Mouse (Mus musculus) heart, postnatal 0 days (tissue): Measurements from ENCODE around the gene Hipk2. TPM values are rescaled to one million over a fixed set of nuclear protein-coding genes. Genes with fewer than 3 reads are reported as not detected.

Source experiments
- ATAC-seq: fragments of 200-750 bp; cut with Nextera tagmentation; 2 replicates; pipeline ENCODE4 v1.8.0; 2017; ENCODE audit warnings: low read depth, moderate number of reproducible peaks, moderate library complexity; ENCODE audit not compliant: insufficient read depth
- DNase-seq: peaks from one replicate; pipeline ENCODE4 v3.0.0-alpha.2; 2016; ENCODE audit warnings: low spot score
- H3K27ac ChIP-seq: fragments of 300-500 bp; sonication (generic); 2 replicates; pipeline ENCODE4 v1.5.1; 2014; ENCODE audit warnings: low read depth, mild to moderate bottlenecking
- H3K27me3 ChIP-seq: fragments of 300-500 bp; sonication (generic); 2 replicates; pipeline ENCODE4 v1.6.1; 2014; ENCODE audit warnings: low read length, mixed read lengths; ENCODE audit not compliant: control insufficient read depth, insufficient read depth
- H3K36me3 ChIP-seq: fragments of 300-500 bp; sonication (generic); replicated peaks from 2 replicates; pipeline ENCODE4 v1.6.1; 2014; ENCODE audit warnings: low read length, mixed read lengths; ENCODE audit not compliant: control insufficient read depth, insufficient read depth
- H3K4me1 ChIP-seq: fragments of 300-500 bp; sonication (generic); 2 replicates; pipeline ENCODE4 v1.6.1; 2014; ENCODE audit warnings: antibody characterized with exemption; ENCODE audit not compliant: control insufficient read depth, insufficient read depth
- H3K4me2 ChIP-seq: fragments of 300-500 bp; sonication (generic); 2 replicates; pipeline ENCODE4 v1.6.1; 2014; ENCODE audit warnings: low read depth, mild to moderate bottlenecking, low read length, moderate library complexity
- H3K4me3 ChIP-seq: fragments of 300-500 bp; sonication (generic); 2 replicates; pipeline ENCODE4 v1.5.1; 2014; ENCODE audit warnings: low read depth, low read length
- H3K9ac ChIP-seq: fragments of 300-500 bp; sonication (generic); replicated peaks from 2 replicates; pipeline ENCODE4 v1.6.1; 2014; ENCODE audit warnings: low read depth, low read length, mixed read lengths
- H3K9me3 ChIP-seq: fragments of 300-500 bp; sonication (generic); replicated peaks from 2 replicates; pipeline ENCODE4 v1.6.1; 2016; ENCODE audit warnings: low read length; ENCODE audit not compliant: control insufficient read depth
- CTCF ChIP-seq: IDR thresholded peaks from 2 replicates; pipeline ENCODE4 v1.5.1; 2016; ENCODE audit warnings: antibody characterized with exemption, control low read depth, low read depth
- EP300 ChIP-seq: IDR thresholded peaks from 2 replicates; pipeline ENCODE4 v1.6.1; 2016; ENCODE audit warnings: antibody characterized with exemption, low read depth
- WGBS: fragments of 180-500 bp; shearing (Covaris S2); extraction: QIAGEN DNeasy Blood & Tissue Kit; methylation state at CpG from one replicate; pipeline ENCODE4 v1.1.7; 2014; 5-methylcytosine and 5-hydroxymethylcytosine counted together
- polyA plus RNA-seq: library from polyadenylated mRNA; unstranded; fragments of >200 nt; fragmentation: Nextera tagmentation; extraction: Ambion mirVana; gene quantifications from 2 replicates; pipeline ENCODE4 v1.2.1, GENCODE M21; 2015
- total RNA-seq: library from RNA; depleted of rRNA; stranded (reverse); fragments of >200 nt; gene quantifications from 2 replicates; pipeline ENCODE4 v1.2.3, GENCODE M21; 2014; ENCODE audit warnings: low replicate concordance

Gene Hipk2
- total and polyA plus RNA-seq, 2 experiments from 2014 or later: 9.8 to 45.0 TPM

GRCm38 (mm10) chr6:38871051-38871450 lies 4.9 kb downstream of the Hipk2 start:
- no peak for TF ChIP-seq CTCF
- TF ChIP-seq EP300: no peak
- ATAC-seq (no peak), DNase-seq (no peak)
- H3K36me3 ChIP-seq: no peaks in the 10 kb centered on the region; the same call in 1 of the 2 replicates
- WGBS: 64% methylated on average over 7 of the region's 7 CpGs
- no peak overlapping the region for H3K4me2 ChIP-seq
- H3K27me3 ChIP-seq: no peaks in the 10 kb centered on the region
- no peak overlapping the region for H3K9ac ChIP-seq
- no peaks in the 10 kb centered on the region for H3K9me3 ChIP-seq
- peaks cover 6% of the 10 kb centered on the region for H3K4me1 ChIP-seq
- H3K4me3 ChIP-seq: no peak overlapping the region
- no peak overlapping the region for H3K27ac ChIP-seq

DNA sequence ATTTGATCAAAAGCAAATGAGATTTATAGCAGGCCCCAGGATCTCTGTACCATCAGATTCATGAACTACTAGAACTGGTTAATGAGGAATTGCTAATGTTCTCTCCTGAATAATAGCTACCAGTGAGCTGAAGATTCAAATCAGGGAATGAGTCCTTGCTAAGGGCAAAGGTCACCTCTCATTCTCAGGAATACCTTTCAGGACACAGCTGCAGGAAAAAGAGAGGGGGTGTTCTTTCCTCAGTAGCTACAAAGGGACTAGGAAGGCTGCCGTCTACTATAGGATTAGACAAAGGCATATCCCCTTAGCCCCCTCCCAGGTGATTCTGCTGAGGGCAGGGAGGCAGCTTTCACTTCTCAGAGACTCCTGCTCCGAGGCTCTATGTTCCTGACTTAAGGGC lies 5.9 kb downstream of the Hipk2 start:
- Histone ChIP-seq H3K4me3 (no peak overlapping the region), H3K4me1 (peaks cover 8% of the 10 kb centered on the region)

DNA sequence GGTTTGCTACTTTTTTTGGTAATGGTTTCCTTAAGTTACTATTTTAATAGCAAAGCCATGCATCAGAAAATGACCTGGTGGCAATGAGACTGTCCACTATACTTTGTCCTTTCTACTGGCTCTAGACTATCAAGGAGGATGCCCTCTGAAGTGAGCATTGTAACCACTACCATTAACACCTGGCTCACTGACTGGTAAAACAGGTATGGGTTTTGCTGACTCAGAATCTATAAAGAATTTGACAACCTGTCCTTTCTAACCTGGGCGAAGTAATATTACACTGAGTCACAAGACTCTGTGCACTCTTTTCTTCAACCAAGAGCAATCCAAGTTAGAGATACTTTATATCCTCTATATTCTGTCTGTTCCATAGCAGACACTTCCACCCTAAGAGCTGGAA lies 7.0 kb downstream of the Hipk2 start:
- H3K27me3 ChIP-seq: no peaks in the 10 kb centered on the region
- ATAC-seq (no peak), DNase-seq (no peak)
- TF ChIP-seq CTCF (no peak), EP300 (no peak)
- WGBS: 92% methylated on average over 1 of the region's 1 CpGs
- H3K4me3 ChIP-seq: no peak overlapping the region
- no peak overlapping the region for H3K9ac ChIP-seq
- H3K27ac ChIP-seq: no peak overlapping the region
- H3K4me2 ChIP-seq: no peak overlapping the region
- H3K4me1 ChIP-seq: peaks cover 10% of the 10 kb centered on the region
- no peaks in the 10 kb centered on the region for H3K9me3 ChIP-seq
- H3K36me3 ChIP-seq: no peaks in the 10 kb centered on the region; the same call in 1 of the 2 replicates

More for the DNA sequence above, 5.9 kb downstream of the Hipk2 start:
- WGBS: 68% methylated on average over 2 of the region's 2 CpGs
- DNase-seq (no peak), ATAC-seq (no peak)
- Histone ChIP-seq H3K9ac (no peak overlapping the region), H3K36me3 (no peaks in the 10 kb centered on the region; the same call in 1 of the 2 replicates), H3K4me2 (no peak overlapping the region), H3K27me3 (no peaks in the 10 kb centered on the region), H3K9me3 (no peaks in the 10 kb centered on the region), H3K27ac (no peak overlapping the region)
- no peak for TF ChIP-seq CTCF
- no peak for TF ChIP-seq EP300

DNA sequence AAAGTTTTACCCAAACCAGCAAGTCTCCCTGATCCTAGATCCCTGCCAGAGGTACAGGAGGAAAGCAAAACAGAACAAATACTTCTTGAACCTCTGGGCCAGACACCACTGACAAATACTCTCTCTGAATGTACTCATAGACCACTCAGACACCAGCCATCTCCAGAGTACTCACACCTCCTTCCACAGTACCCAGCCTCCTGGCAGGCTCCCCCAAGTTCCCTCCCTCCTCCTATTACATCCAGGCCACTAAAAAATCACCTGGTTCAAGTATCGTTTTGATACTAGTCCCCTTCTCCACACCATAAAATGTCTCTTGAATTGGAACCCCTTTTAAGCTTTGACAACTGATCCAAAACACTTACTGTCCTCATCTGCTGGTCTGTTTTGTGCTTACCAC lies 8.7 kb downstream of the Hipk2 start:
- ATAC-seq: no peak
- Histone ChIP-seq H3K27me3 (no peaks in the 10 kb centered on the region), H3K4me2 (no peak overlapping the region), H3K36me3 (no peaks in the 10 kb centered on the region; the same call in 1 of the 2 replicates), H3K27ac (no peak overlapping the region), H3K4me3 (no peak overlapping the region), H3K9ac (no peak overlapping the region), H3K4me1 (peaks cover 10% of the 10 kb centered on the region), H3K9me3 (no peaks in the 10 kb centered on the region)
- no peak for DNase-seq
- TF ChIP-seq CTCF (no peak), EP300 (no peak)
- 60% methylated on average over 1 of the region's 1 CpGs for WGBS

DNA sequence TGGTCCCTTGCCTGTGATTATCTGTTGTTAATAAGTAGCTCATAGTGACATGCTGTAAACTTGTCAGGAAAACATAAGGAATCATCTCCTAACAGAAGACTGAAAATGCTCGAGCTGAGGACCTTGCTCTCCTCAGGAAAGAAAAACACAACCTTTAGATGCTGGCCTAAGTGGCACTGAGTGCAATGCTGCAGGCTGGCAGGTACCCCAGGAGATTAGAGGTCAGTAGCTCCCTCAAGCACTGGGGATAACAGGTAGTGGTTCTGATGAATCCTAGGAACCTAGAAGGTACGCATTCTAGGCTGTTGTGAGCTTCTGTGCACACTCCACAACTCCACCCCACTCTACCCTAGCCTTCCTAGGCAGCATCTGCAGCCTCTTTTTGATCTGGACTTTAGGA lies 9.2 kb downstream of the Hipk2 start:
- Histone ChIP-seq H3K27ac (no peak overlapping the region), H3K9ac (no peak overlapping the region), H3K4me1 (peaks cover 10% of the 10 kb centered on the region), H3K27me3 (no peaks in the 10 kb centered on the region), H3K9me3 (no peaks in the 10 kb centered on the region), H3K4me2 (no peak overlapping the region), H3K36me3 (no peaks in the 10 kb centered on the region; the same call in 1 of the 2 replicates), H3K4me3 (no peak overlapping the region)
- no peak for TF ChIP-seq EP300
- TF ChIP-seq CTCF: no peak
- DNase-seq: no peak
- whole genome bisulfite sequencing: 69% methylated on average over 2 of the region's 2 CpGs
- ATAC-seq: no peak

GRCm38 (mm10) chr6:38866357-38866756 lies 9.6 kb downstream of the Hipk2 start:
- Histone ChIP-seq H3K9me3 (no peaks in the 10 kb centered on the region), H3K27ac (no peak overlapping the region), H3K9ac (no peak overlapping the region), H3K4me3 (no peak overlapping the region), H3K27me3 (no peaks in the 10 kb centered on the region), H3K4me1 (peaks cover 10% of the 10 kb centered on the region), H3K4me2 (no peak overlapping the region), H3K36me3 (no peaks in the 10 kb centered on the region; the same call in 1 of the 2 replicates)
- ATAC-seq: no peak
- TF ChIP-seq CTCF (no peak), EP300 (no peak)
- no peak for DNase-seq
- 77% methylated on average over 1 of the region's 1 CpGs for WGBS
